Mouse (Mus musculus): ENCODE measurements at regions not wholly inside any gene's neighbourhood (a gene's known extent, or its start where the extent isn't known, plus 50 kb on each side); places are given as distances from the start of the nearest gene placed in this dataset.

DNA sequence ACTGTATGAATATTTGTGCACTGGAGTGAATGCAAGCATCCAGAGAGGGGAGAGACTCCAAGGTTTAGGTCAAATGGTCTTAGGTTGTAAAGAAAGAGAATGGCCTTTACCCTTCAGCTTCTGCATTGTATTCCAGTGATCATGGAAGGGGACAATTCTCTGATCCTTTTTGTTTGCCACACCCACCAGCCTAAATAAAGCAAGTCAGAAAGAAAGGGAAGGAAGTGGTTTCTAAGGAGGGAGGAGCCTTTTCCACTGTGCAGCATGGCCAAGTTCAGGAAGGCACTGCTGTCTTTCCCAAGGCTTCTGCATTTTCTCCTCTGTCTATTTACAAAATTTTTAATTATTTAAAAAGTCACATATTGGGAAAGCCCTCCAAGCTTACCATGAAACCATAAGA, 197.5 kb upstream of the Sp8 start:
- TF ChIP-seq POLR2A (IDR thresholded peaks at IDR 0.05; ENCODE audit: control insufficient read depth, extremely low read depth, insufficient read depth, low read length, poor library complexity) (no peak), CTCF (IDR thresholded peaks at IDR 0.05; ENCODE audit: borderline replicate concordance, control insufficient read depth, extremely low read depth, insufficient read depth, low read length, poor library complexity) (no peak)
